Mouse (Mus musculus) gastrocnemius, adult 2 months (tissue): ENCODE data around the gene Gpr107. TPM values are rescaled to one million over a fixed set of nuclear protein-coding genes. Genes with fewer than 3 reads are reported as not detected.
A peak's percentile ranks its signal among the peaks of the same experiment; 100 is the strongest.

ENCODE experiments used
- DNase-seq: peaks from one replicate; pipeline ENCODE4 v3.0.0; 2022
- H3K27ac ChIP-seq: fragments of 200-600 bp; 2 replicates; pipeline ENCODE4 v1.8.1; 2022; ENCODE audit warnings: mild to moderate bottlenecking
- H3K4me3 ChIP-seq: fragments of 200-600 bp; 2 replicates; pipeline ENCODE4 v1.8.1; 2022; ENCODE audit warnings: mild to moderate bottlenecking, moderate library complexity
- CTCF ChIP-seq: fragments of 200-600 bp; IDR thresholded peaks from 2 replicates; pipeline ENCODE4 v1.8.1; 2022; ENCODE audit warnings: antibody characterized with exemption, mild to moderate bottlenecking, moderate library complexity
- intact Hi-C: fragments of 180-260 bp; cut with DNase I; formaldehyde crosslinking; loops from one replicate; pipeline ENCODE4 v1.15.1; 2025
- total RNA-seq, 2 experiments: library from RNA; stranded (reverse); gene quantifications; 2 replicates each; pipeline ENCODE4 v1.2.3; 2021

Gpr107 gene
- total RNA-seq, 2 experiments from 2014 or later: 24.5 to 29.0 TPM

DNA sequence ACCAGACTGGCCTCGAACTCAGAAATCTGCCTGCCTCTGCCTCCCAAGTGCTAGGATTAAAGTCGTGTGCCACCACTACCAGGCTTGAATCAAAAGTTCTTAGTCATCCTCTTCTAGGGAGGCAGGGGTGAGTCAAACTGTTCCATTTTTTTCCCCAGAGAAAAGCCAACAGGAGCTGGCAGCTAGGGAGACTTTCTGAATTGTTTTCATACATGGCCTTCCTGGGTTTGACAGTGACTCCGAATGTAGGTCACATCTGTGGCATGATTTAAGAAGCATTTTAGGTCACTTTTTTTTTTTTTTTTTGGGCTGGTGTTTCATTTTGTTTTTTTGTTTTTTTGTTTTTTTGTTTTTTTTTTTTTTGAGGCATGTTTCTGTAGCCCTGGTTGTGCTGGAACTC is 33.9 kb upstream of the Gpr107 start:
- no peak for DNase-seq
- no peak for TF ChIP-seq CTCF
- Histone ChIP-seq H3K27ac (no peak overlapping the region), H3K4me3 (no peak overlapping the region)
- intact Hi-C loops: no loop called here

DNA sequence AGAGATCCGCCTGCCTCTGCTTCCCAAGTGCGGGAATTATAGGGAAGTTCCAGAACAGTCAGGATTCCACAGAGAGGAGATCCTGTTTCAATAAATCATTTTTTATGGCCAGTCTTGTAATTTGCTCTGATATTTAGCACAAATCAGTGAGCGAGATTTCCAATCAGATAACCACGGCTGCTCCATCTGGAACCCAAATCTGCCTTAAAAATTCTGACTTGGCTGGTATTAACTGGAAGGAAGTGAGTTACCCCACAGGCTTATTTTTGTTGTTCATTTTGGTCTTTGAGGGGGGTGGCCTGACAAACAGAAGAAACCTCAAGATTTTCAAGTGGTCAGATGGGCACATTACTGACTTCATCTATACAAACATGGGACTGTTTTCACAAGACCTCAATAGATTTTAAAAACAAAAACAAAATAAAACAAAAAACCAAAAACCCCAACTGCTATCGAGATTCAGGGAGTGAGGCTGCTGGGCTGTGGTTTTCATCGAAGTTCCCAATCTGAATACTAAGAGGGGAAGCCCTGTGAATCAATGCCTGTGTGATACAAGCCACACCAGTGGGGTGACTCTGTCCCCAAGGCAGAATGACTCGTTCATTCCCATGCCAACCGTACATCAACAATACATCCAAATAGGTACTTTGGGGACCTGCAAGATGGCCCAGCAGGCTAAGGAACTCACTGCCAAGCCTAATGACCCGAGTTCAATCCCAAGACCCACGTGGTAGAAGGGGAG is 33.3 kb upstream of the Gpr107 start:
- no peak for DNase-seq
- intact Hi-C loops: no loop called here
- Histone ChIP-seq H3K4me3 (no peak overlapping the region), H3K27ac (peak overlapping the region; percentile 63)
- TF ChIP-seq CTCF: no peak

DNA sequence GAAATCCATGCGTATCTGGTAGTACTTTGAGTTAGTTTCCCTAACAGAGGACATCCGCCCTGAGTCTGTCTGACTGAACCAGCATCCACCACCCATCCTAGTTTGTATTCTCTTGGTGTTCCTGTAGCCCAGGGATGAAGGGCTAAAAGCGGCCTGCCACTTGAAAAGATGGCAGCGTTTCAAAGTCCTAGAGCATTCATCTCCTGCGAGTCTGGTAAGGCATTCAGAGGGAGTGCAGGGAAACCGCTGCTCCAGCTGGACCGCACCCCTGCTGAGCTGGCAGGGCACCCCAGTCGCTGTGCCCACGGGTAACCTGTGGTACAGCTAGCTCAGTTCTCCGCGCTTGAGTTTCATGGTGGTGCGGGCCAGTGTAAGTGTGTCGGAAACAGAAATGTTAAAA is 32.3 kb upstream of the Gpr107 start:
- H3K27ac ChIP-seq: peak overlapping the region; percentile 63
- no peak overlapping the region for H3K4me3 ChIP-seq
- intact Hi-C loops: no loop called here
- no peak for TF ChIP-seq CTCF
- peak; percentile 55 for DNase-seq

DNA sequence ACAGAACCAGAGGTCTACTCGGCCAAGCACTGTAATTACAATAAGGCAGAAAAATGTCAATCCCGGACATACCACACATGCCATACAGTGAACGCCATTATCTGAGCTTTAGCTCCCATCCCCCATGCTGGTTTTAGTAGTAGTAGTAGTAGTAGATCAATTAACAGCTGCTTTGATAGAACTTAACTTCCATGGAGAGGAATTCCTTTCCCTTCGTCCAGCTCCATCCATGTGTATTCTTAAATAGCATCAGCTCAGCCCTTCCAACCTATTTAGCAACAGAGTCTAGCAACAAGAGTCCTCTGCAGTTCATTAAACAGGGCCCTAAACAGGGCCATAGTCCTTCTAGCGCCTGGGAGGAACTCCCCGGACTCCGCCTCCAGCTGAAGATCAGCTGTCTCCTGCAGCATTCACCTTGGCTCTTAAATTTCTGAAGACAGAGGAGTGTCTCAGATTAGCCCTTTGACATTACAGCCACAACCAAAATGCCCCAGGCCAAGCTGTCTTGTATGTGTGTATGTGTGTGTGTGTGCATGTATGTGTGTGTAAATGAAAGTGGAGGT is 30.9 kb upstream of the Gpr107 start:
- Histone ChIP-seq H3K27ac (peak overlapping the region; percentile 35; the same call in 1 of the 2 replicates), H3K4me3 (no peak overlapping the region)
- TF ChIP-seq CTCF: no peak
- intact Hi-C loops: no loop called here
- DNase-seq: no peak

DNA sequence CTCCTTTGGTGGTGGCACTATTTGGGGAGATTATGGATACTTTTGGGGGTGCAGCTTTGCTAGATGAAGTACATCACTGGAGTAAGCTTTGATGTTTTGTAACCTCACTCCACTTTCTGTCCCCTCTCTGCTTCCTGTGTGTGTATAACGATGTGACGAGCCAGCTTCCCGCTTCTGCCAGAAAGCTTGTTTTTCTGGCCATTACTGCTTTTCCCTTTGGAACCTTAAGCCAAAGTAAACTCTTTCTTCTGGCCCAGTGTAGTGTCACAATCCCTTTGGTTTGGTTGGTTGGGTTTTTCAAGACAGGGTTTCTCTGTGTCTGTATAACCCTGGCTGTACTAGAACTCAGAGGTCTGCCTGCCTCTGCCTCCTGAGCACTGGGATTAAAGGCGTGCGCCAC is 29.3 kb upstream of the Gpr107 start:
- no peak overlapping the region for H3K4me3 ChIP-seq
- intact Hi-C loops: no loop called here
- 0 out of 2 replicates have a peak overlapping the region, but pooled peaks have one; percentile 4 for H3K27ac ChIP-seq
- DNase-seq: no peak
- no peak for TF ChIP-seq CTCF

- DNase-seq: no peak
- intact Hi-C loops: no loop called here
- no peak for TF ChIP-seq CTCF
- H3K4me3 ChIP-seq: no peak overlapping the region
- peak overlapping the region; percentile 4; the same call in 1 of the 2 replicates for H3K27ac ChIP-seq
Observed at GRCm38 (mm10) chr2:31123493-31123892, 28.6 kb upstream of the Gpr107 start.

DNA sequence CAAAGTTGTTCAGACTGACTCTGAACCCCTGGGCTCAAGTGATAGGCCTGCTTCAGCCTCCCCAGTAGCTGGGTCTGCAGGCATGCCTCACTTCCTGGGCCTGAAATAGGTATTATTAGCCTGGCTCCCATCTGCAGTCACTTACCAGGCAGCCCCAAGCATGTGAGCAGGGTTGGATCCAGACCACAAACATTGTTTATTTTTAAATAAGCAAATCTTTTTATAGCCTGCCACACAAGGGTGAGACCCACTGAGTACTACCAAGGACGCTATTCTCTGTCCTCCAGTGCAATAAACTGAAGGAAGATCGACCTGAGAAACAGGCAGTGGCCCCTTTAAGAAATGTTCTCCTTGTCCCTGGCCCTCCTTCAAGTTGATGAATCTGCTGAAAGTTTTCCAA is 27.4 kb upstream of the Gpr107 start:
- DNase-seq: no peak
- intact Hi-C loops: no loop called here
- Histone ChIP-seq H3K27ac (peak overlapping the region; percentile 68), H3K4me3 (no peak overlapping the region)
- no peak for TF ChIP-seq CTCF

DNA sequence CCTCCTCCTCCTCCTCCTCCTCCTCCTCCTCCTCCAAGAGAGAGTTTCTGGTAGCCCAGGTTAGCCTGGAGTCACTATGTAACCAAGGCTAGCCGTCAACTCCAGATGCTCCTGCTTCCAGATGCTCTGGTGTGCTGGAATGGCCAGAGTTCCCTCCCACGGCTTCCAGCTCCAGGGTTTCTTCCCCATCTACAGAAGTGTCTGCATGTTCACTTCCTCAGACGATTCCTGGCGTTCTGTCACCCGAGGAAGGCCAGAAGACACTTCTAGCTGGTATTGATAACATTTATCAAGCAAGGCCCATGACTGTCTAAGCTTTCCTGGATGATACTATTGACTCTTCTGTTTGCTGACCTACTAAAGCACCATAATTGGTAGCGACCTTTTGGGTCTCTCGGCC is 27.0 kb upstream of the Gpr107 start:
- no peak for TF ChIP-seq CTCF
- intact Hi-C loops: no loop called here
- H3K27ac ChIP-seq: peak overlapping the region; percentile 53
- no peak overlapping the region for H3K4me3 ChIP-seq
- no peak for DNase-seq

GRCm38 (mm10) chr2:31126048-31126447 is 26.1 kb upstream of the Gpr107 start:
- no peak for TF ChIP-seq CTCF
- H3K4me3 ChIP-seq: no peak overlapping the region
- intact Hi-C loops: no loop called here
- no peak for DNase-seq
- H3K27ac ChIP-seq: peak overlapping the region; percentile 64

DNA sequence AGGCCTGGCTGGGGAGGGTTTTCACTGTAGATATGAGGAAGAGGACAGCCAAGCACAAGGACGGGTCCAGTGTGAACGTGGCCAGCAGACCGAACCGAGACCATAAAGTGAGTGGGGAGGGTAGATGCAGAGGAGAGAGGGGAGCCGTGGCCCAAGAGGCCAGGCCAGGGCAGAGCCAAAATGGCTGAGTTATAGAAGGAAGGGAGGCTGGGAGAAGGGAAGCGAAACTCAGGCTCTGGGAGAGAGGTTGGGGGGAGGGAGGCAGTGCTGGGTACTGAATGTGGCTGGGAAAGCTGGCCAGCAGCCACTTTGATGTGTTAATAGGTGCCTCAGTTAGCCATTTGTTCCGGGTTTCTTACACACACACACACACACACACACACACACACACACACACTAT is 24.9 kb upstream of the Gpr107 start:
- intact Hi-C loops: no loop called here
- Histone ChIP-seq H3K4me3 (no peak overlapping the region), H3K27ac (peak overlapping the region; percentile 64)
- no peak for TF ChIP-seq CTCF
- DNase-seq: no peak

DNA sequence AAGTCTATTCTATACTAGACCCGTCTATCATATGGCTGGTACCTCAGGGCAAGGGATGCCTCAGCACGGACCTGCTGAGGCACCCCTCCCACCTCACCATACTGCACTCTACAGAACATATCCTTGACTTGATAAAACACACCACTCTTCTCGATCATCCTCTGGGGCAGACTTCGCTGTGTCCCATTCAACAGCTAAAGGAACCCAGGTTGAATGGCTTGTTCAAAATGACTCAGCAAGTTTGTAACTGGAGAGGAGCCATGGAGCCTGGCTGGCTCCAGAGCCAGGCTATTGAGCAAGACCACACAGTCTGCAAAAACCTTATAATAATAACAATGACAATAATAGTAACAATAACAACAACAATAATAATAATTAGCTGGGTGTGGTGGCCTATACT is 24.2 kb upstream of the Gpr107 start:
- Histone ChIP-seq H3K4me3 (no peak overlapping the region), H3K27ac (peak overlapping the region; percentile 64)
- no peak for TF ChIP-seq CTCF
- intact Hi-C loops: no loop called here
- DNase-seq: peak; percentile 69

- TF ChIP-seq CTCF: no peak
- DNase-seq: no peak
- Histone ChIP-seq H3K4me3 (no peak overlapping the region), H3K27ac (peak overlapping the region; percentile 21; the same call in 1 of the 2 replicates)
- intact Hi-C loops: no loop called here
Observed at GRCm38 (mm10) chr2:31129742-31130518, 22.2 kb upstream of the Gpr107 start.

GRCm38 (mm10) chr2:31130815-31131299 is 21.3 kb upstream of the Gpr107 start:
- peak overlapping the region; percentile 41; the same call in 1 of the 2 replicates for H3K27ac ChIP-seq
- intact Hi-C loops: no loop called here

More at GRCm38 (mm10) chr2:31130815-31131299, 21.3 kb upstream of the Gpr107 start:
- no peak overlapping the region for H3K4me3 ChIP-seq
- no peak; the same call in 1 of the 2 replicates for TF ChIP-seq CTCF
- DNase-seq: no peak
